ENCODE assay signal across 32 mouse cellular contexts in the genomic region with DNA sequence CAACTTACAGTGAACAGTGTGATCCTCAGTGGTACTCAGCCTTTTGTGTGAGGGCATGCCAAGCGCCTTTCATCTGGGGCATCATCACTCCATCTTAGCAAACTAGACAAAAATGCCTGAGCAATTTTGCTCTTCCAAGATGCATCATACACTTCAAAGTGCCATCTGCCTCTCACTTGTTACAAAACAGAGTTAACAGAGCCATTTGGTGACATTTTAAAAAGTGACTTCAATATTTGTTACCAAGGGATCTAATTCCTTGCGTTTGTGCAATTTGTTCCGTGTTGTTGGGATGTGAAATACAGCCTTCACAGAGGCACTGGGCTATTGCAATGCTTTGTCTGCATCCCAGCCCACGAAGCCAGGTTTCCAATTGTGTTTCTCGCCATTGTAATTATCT. TPM values are rescaled to one million over a fixed set of nuclear protein-coding genes. Genes with fewer than 3 reads are reported as not detected.
A peak's percentile ranks its signal among the peaks of the same experiment; 100 is the strongest.
DNase-seq lines count a peak whose midpoint lies in the region; ATAC-seq and TF ChIP-seq lines count a peak whose summit lies in the region.
"Had no signal": no experiment of that assay in that cellular context is flagged by ENCODE, and none has a peak within 500 bp of the region (broad histone marks: within the 10 kb centered on the region; RNA-seq: fewer than 3 reads in every experiment).

No protein-coding gene starts in this region.

- no peak for TF ChIP-seq POLR2A in brain, embryonic 14.5 days (IDR thresholded peaks at IDR 0.05; ENCODE audit: borderline replicate concordance, extremely low read depth, insufficient read depth, insufficient read length, poor library complexity, severe bottlenecking)

- H3K27me3 ChIP-seq in forebrain, postnatal 0 days (ENCODE audit: insufficient read depth, low read length): no peaks in the 10 kb centered on the region
- no peaks in the 10 kb centered on the region for H3K27me3 ChIP-seq in forebrain, embryonic 11.5 days (ENCODE audit: control insufficient read depth, insufficient read depth, low read length)
- H3K27me3 ChIP-seq: heart, embryonic 12.5 days; limb, embryonic 15.5 days; liver, embryonic 13.5 days; midbrain, embryonic 13.5 days; Patski had no signal

- no peaks in the 10 kb centered on the region for H3K4me1 ChIP-seq in forebrain, postnatal 0 days (ENCODE audit: insufficient read depth)
- H3K4me1 ChIP-seq in forebrain, embryonic 11.5 days (replicated peaks; ENCODE audit: control insufficient read depth, insufficient read depth, low read length): no peaks in the 10 kb centered on the region
- H3K4me1 ChIP-seq: liver, embryonic 13.5 days; midbrain, embryonic 13.5 days had no signal

- no peaks in the 10 kb centered on the region for H3K36me3 ChIP-seq in forebrain, postnatal 0 days (ENCODE audit: insufficient read depth)
- no peaks in the 10 kb centered on the region for H3K36me3 ChIP-seq in forebrain, embryonic 11.5 days (ENCODE audit: control insufficient read depth, insufficient read depth, low read length)
- H3K36me3 ChIP-seq: heart, embryonic 12.5 days; limb, embryonic 10.5 days; limb, embryonic 15.5 days; liver, embryonic 13.5 days; midbrain, embryonic 13.5 days had no signal

- no peak overlapping the region for H3K4me2 ChIP-seq in forebrain, postnatal 0 days (ENCODE audit: low read depth)
- no peak overlapping the region for H3K4me2 ChIP-seq in forebrain, embryonic 11.5 days (ENCODE audit: low read depth, low read length, severe bottlenecking)
- H3K4me2 ChIP-seq: heart, embryonic 12.5 days; hindbrain, embryonic 14.5 days; limb, embryonic 15.5 days; liver, embryonic 13.5 days; midbrain, embryonic 13.5 days had no signal

- H3K4me3 ChIP-seq in forebrain, postnatal 0 days (ENCODE audit: low read depth, low read length): no peak overlapping the region
- no peak overlapping the region for H3K4me3 ChIP-seq in forebrain, embryonic 11.5 days (ENCODE audit: low read depth, low read length)
- H3K4me3 ChIP-seq: heart, embryonic 12.5 days; limb, embryonic 10.5 days; limb, embryonic 15.5 days; liver, embryonic 13.5 days; midbrain, embryonic 13.5 days had no signal

- no peak overlapping the region for H3K27ac ChIP-seq in forebrain, postnatal 0 days (ENCODE audit: low read depth, low read length)
- H3K27ac ChIP-seq in forebrain, embryonic 11.5 days (ENCODE audit: low read depth, low read length): no peak overlapping the region
- H3K27ac ChIP-seq: hindbrain, embryonic 14.5 days; limb, embryonic 10.5 days; limb, embryonic 15.5 days; liver, embryonic 13.5 days; macrophage; midbrain, embryonic 13.5 days had no signal

- H3K9ac ChIP-seq in forebrain, postnatal 0 days: no peak overlapping the region
- H3K9ac ChIP-seq in forebrain, embryonic 11.5 days (ENCODE audit: low read length): no peak overlapping the region
- H3K9ac ChIP-seq: heart, embryonic 12.5 days; hindbrain, embryonic 14.5 days; limb, embryonic 15.5 days; liver, embryonic 13.5 days; midbrain, embryonic 13.5 days had no signal

- DNase-seq in forebrain, postnatal 0 days: peak; percentile 49
- no peak for DNase-seq in forebrain, embryonic 11.5 days (ENCODE audit: low spot score)
- peak; percentile 13 for DNase-seq in brain, embryonic 14.5 days (ENCODE audit: low read depth)
- peak; percentile 29 to 45 for DNase-seq in layer of hippocampus, adult 8-10 months (ENCODE audit: low spot score in 2 of 2)
- DNase-seq in telencephalon, adult 2 months (ENCODE audit: low read depth, low spot score): peak; percentile 29
- no peak for DNase-seq in retina, postnatal 1 day
- DNase-seq in heart, adult 18-20 months: no peak
- DNase-seq: adrenal gland, postnatal 14 days; cerebellum, adult 8-10 months; cerebellum, postnatal 25 days; gastrocnemius, postnatal 25 days; heart, adult 11 months; kidney, adult 9 months; kidney, postnatal 10 days; liver, embryonic 13.5 days; lung, adult 18-20 months; spleen, adult 18-20 months; thymus, adult 18-20 months; thymus, postnatal 25 days had no signal

- no peak for TF ChIP-seq CTCF in forebrain, postnatal 0 days (IDR thresholded peaks at IDR 0.05; ENCODE audit: low read depth)
- TF ChIP-seq CTCF in brain, embryonic 14.5 days (IDR thresholded peaks at IDR 0.05; ENCODE audit: borderline replicate concordance, extremely low read depth, insufficient read depth, insufficient read length): no peak

- peak; percentile 84 for ATAC-seq in forebrain, postnatal 0 days
- ATAC-seq in forebrain, embryonic 11.5 days (replicated peaks; ENCODE audit: low FRiP score): no peak
- ATAC-seq: intestine, postnatal 0 days; lung, postnatal 0 days; midbrain, embryonic 13.5 days; Patski had no signal

- 62% methylated on average over 5 of the region's 5 CpGs for WGBS in forebrain, postnatal 0 days
- 87% methylated on average over 5 of the region's 5 CpGs for WGBS in forebrain, embryonic 11.5 days

- H3K9me3 ChIP-seq in forebrain, postnatal 0 days (ENCODE audit: low read length): no peaks in the 10 kb centered on the region
- no peaks in the 10 kb centered on the region for H3K9me3 ChIP-seq in forebrain, embryonic 11.5 days (ENCODE audit: control insufficient read depth, low read length)
- H3K9me3 ChIP-seq: heart, embryonic 12.5 days; limb, embryonic 10.5 days; limb, embryonic 15.5 days; liver, embryonic 13.5 days; midbrain, embryonic 13.5 days had no signal

RNA-seq across cellular contexts. Expression of gene C1qtnf7, which starts 42.1 kb away (rescaled TPM):
- 0.38 and 1.8 TPM in 2 replicates for total RNA-seq in forebrain, postnatal 0 days (2014; rRNA removed)
- 1.1 and 1.9 TPM in 2 replicates for polyA plus RNA-seq in forebrain, postnatal 0 days (2015; fragmentation: Nextera tagmentation; extraction: Ambion mirVana)
- polyA plus RNA-seq in forebrain, embryonic 11.5 days (2014; fragmentation: Nextera tagmentation; extraction: Ambion mirVana): 0.28 TPM in 2 replicates
- polyA plus RNA-seq in brain, embryonic 14.5 days (2012; rRNA removed): 1.0 and 1.1 TPM in 2 replicates
- total RNA-seq in layer of hippocampus, adult 8-10 months (2022): 1 to 10 TPM; 1.4 to 2.7 (median 1.9) TPM
- 1 to 10 TPM; 3.8 to 5.7 TPM for total RNA-seq in heart, adult 18-20 months (2021)
- total RNA-seq: hematopoietic stem cell, adult 5-6 weeks; megakaryocyte-erythroid progenitor cell, adult 5-6 weeks; MEL; monocyte, adult 5-6 weeks had no signal
- polyA plus RNA-seq: macrophage had no signal

Comparison
In these comparisons a context has a peak if more than half of its experiments do, and no peak if none do; other contexts are left out.
1. DNase-seq: peak in forebrain, postnatal 0 days (single experiment), brain, embryonic 14.5 days (single experiment), layer of hippocampus, adult 8-10 months (2 of 2) and telencephalon, adult 2 months (single experiment); none in forebrain, embryonic 11.5 days (single experiment), retina, postnatal 1 day (single experiment) and heart, adult 18-20 months (0 of 2).